Mouse (Mus musculus) urinary bladder, postnatal 25 days (tissue): ENCODE data around the gene Blm.

Experiments used
- DNase-seq: peaks from one replicate; pipeline ENCODE4 v3.0.0; 2022; ENCODE audit warnings: low spot score

Gene Blm

GRCm38 (mm10) chr7:80439032-80439760 is 95.7 kb downstream of the Blm start:
- no peak for DNase-seq

GRCm38 (mm10) chr7:80436571-80436970 is 98.3 kb downstream of the Blm start:
- DNase-seq = no peak

- DNase-seq = no peak
These were observed 99.3 kb downstream of the Blm start for GRCm38 (mm10) chr7:80435594-80435993.

GRCm38 (mm10) chr7:80429661-80430060 is 105.3 kb downstream of the Blm start:
- no peak for DNase-seq

DNA sequence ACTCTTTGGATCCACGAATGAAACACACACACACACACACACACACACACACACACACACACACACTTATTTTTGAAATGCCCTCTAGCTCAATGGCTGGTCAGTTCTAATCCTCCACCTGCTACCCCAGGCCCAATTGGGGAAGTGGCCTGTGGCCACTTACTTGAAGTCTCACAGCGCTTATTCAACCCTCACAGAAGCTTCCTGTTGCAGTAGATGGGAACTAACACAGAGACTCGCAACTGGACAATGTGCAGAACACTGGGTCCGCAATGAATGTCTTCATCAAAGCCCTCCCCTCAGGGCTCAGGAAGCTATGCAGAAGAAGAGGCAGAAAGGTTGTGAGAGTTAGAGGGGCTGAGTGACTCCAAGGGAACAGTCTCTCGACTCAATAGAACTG is 107.2 kb downstream of the Blm start:
- no peak for DNase-seq

DNA sequence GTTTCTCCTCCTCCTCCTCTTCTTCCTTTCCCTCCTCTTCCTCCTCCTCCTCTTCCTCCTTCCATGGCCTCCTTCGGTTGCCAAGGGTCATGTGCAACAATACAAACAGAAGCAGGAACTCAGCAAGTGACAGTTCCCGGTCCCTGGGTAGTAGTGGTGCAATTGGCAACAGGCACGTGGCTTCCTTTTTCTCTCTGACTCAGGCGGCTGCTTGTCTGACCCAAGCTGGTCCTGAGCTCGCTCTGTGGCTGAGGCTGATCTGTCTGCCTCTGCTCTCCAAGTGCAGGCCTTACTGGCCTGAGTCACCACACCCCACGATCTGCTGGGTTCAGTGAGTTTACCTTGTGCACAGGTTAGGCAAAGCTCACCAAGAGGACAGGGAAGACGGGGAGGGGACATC is 108.6 kb downstream of the Blm start:
- no peak for DNase-seq

- no peak for DNase-seq
These were observed 110.2 kb downstream of the Blm start for GRCm38 (mm10) chr7:80424722-80425121.

DNA sequence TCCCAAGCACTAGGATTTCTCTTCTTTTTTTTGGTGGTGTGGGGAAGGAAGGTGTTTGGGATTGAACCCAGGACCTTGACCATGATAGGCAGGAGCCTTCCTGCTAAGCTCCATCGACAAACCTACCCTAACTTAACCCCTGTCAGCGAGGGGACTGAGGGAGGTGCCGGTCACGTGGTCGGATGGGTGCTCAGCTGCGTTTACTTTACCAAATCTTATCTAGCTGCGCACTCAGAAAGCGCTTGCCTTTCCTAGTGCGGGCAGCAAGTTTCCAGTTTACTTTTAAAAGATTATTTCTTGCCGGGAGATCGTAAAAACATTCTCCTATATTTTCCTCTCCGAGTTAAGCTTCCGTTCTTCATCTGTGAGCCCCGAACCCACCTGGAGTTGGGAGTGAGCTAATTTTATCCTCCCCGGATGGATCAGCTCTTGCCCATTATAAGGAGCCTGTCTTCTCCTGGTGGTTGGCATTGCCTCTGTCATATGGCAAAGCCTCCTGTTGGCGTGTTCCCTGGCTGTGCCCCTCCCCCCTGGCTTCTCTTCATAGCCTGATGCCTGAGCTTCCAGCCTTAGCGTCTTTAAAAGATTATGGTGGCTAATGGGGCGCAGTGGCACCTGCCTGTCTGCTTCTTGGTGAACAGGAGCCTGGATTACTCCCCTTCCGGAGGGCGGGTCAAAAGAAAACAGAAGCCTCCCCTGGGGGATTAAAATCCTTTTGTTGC is 112.0 kb downstream of the Blm start:
- DNase-seq = no peak

DNA sequence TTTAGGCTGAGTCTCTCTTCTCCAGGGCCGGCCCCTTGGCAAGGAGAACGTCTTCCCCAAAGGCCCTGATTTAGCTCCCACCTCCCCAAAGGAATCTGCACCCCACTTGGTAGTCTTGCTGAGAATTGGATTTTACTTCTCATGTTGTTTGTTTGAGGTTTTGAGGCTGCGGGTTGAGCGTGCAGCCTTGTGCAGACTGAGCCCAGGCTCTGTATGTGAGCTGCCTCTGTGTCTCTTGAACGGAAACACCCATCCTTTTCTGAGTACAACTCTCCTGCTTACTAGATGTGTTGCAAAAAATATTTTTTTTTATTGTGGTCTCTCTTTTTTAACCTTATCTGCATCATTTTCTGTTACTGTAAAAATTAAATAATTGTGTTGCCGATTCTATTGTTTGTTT is 113.3 kb downstream of the Blm start:
- DNase-seq = no peak

- no peak for DNase-seq
These were observed 114.3 kb downstream of the Blm start for GRCm38 (mm10) chr7:80420586-80420985.

- DNase-seq = no peak
These were observed 115.6 kb downstream of the Blm start for GRCm38 (mm10) chr7:80419278-80419677.

DNA sequence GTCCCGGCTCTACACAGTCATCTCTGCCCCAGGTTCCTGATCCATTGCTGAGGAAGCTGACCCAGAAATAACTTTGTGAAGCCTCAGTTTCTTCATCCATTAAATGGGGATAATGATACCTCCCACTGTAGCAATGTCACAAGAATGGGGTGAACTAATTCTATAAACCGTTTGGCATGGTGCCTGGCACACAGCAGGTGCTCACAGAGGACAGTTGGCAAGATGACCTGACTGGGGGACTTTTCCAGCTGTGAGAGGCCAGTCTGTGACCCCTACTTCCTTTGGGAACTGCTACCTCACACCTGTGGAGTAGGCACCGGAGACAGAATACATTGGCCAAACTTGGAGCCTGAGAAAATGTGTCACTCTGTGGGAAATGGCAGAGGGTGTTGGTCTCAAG is 116.9 kb downstream of the Blm start:
- no peak for DNase-seq

DNA sequence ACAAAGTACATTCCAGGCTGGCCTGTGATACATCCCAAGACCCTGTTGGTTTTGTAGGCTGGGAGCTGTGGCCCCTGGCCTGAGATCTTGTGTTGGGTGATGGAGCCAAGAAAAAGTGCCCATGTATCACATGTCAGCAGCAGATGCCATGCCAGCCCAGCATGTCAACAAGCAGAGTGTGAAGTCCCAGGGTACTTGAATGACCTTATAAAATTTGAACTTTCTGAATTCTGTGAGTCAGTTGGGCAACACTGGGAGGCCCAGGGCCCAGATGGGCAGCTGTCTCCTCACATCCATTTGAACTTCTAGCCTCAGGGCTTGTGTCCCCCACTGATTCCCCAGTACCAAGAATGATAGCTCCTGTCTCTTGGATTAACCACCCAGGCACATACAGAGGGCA is 117.3 kb downstream of the Blm start:
- no peak for DNase-seq

DNA sequence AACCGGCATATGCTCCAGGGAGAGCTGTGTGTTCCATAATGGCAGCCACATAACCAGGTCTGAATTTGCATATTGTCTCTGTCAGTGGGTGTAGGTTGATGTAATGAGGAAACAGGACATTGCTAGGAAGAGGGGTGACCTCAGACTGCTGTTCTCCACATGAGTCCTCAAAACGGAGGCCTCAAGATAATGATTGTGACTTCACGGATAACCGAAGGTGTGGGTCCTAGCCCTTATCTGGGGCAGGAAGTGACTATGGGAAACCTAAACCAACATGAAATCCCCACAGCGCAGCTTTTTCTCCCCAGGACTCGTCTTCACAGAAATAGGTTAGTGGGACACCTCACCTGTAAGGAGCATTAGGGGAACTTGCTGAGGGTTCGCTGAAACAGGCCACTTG is 118.0 kb downstream of the Blm start:
- no peak for DNase-seq

DNA sequence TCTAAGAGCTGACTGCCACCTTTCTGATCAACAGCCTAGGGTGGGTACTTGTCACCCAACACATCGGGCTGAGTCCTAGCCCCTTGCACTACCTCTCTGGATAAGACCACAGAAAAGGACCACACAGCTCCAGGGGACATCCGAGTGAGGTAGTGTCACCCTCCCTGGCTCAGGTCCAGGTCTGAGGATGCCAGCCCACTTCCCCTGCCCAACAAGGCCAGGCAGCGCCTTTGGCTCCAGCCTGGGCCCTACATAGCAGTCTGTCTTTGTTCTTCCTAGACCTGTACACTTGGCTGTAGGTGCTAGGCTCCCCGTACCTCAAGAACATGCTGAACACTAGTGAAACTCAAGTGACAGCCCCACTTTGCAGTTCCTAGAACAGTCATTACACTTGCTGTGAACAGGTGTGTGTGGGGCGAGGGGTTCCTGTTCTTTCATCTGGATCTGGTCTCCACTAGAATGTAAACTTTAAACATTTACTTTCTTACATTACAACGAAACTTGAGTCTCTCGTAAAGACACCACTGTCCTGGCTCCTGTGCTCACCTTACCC is 120.5 kb downstream of the Blm start:
- DNase-seq = no peak

DNA sequence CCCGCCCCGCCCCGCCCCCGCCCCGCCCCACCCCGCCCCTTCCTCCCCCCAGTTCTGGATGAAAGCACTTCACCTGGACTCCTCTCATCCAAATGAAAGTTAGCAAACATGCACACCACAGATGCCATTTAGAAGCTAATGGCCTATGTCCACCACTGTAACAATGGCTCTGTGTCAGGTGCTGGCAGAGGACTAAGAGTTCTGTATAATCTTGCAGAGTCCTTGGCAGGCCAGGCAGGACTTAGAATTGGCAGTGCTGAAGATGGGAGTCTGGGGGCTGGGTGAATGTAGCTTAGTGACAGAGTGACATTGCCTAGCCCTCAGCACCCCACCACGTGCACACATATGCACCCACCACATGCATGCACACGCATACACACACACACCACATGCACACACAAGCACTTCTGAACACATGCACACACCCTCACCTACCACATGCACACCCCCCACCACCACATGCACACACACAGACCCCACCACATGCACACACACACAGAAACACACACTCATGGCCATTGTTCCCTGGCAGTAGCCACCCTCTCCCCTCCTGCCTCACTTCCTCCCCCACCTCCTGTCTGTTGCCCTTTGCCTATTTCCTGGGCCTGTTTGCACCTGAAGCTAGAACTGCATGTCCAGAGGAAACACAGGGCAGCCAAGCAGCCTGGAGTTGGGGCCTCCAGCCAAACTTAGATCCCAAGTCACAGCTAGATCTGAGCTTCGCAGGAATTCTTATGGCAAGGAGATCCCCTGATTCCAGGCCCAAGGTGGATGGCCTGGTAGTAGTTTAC is 121.2 kb downstream of the Blm start:
- DNase-seq = no peak

DNA sequence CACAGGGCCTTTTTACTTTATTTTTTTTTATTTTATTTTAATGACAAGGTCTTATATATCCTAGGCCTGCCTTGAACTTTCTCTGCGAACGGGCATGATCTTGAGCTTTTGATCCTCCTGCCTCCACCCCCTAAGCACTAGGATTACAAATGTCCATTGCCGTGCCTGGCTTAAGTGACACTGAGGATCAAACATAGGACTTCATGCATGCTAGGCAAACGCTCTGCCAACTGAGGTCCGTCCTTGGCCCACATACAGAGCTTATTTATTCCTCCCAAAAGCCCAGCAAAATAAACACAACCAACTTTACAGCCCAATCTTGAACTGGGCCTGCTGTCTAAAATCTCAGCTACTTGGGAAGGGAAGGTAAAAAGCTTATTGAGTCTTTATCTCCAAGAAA is 122.1 kb downstream of the Blm start:
- DNase-seq = no peak

GRCm38 (mm10) chr7:80412279-80412678 is 122.6 kb downstream of the Blm start:
- no peak for DNase-seq

DNA sequence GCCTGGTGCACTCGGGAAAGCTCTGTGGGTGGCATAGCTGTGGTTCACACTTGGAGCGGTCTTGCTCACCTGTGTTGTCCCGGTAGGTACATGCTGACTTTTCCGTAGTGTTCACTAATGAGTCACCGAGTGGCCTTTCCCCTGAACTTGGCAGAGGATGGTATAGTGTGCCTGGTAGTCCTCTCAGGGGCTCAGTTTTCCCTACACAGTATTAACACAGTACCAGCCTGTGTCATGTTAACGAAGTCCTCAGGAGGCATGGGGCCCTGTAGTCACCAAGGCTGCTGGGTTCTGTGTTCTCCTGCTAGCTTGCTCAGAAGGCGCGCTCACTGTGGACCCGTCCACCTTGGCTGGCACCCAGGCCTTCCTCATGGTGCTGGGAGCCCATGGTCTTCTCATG is 124.5 kb downstream of the Blm start:
- no peak for DNase-seq

- DNase-seq = no peak
These were observed 127.2 kb downstream of the Blm start for GRCm38 (mm10) chr7:80407712-80408111.

DNA sequence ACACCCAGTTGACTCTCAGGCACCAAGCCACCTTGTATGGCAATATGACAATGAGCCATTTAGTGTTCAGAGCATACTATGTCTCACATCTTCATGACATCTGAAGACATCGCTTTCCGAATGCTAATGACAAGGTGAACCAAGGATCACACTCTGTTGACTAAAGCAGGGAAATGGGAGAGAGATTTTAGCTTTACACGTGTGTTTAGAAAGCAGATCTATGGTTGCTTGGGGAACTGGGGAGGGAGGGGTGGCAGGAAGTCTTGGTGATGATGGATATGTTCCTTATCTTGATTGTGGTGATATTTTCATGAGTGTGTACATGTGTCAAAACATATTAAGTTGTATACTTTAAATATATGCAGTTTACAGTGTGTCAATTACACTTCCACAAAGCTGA is 128.7 kb downstream of the Blm start:
- DNase-seq = no peak

DNA sequence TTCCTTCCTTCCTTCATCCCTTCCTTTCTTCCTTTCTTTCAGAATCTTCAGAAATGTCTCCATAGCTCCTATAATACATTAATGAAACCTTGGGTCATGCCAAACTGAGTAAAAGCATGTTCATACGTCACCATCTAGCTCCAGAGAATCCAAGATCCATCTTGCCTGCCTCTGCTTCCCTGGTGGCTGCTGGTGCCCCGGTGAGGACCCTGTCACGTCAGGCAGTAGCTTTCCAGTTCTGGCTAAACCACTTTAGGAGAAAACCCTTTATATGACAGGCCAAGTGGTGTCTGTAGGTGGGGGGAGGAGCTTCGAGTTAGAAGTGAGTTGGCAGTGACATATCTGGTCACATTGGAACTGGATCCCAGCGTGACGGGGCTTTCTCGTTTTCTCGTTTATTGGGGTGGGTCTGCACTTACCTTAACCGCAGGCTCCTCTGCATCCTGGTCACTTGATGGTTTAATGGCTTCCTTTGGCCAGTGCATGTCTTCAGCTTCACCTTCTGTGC is 129.7 kb downstream of the Blm start, which contains the start of gene Furin:
Furin (minus strand) TSS at position 249 of the 508 bp plus-strand sequence.
- no peak for DNase-seq
